Mouse (Mus musculus) intestine, postnatal 0 days (tissue): Measurements from ENCODE around the gene Dexi. TPM values are rescaled to one million over a fixed set of nuclear protein-coding genes. Genes with fewer than 3 reads are reported as not detected.

ENCODE experiments used
- ATAC-seq: fragments of 200-750 bp; cut with Nextera tagmentation; 2 replicates; pipeline ENCODE4 v1.8.0; 2017; ENCODE audit warnings: mild to moderate bottlenecking, moderate TSS enrichment, moderate library complexity
- H3K27ac ChIP-seq: fragments of 300-500 bp; sonication (generic); 2 replicates; pipeline ENCODE4 v1.5.1; 2014; ENCODE audit warnings: mild to moderate bottlenecking, low read depth, low read length, moderate library complexity
- H3K27me3 ChIP-seq: fragments of 300-500 bp; sonication (generic); replicated peaks from 2 replicates; pipeline ENCODE4 v1.6.1; 2014; ENCODE audit warnings: low read length, mixed read lengths; ENCODE audit not compliant: control insufficient read depth, insufficient read depth
- H3K36me3 ChIP-seq: fragments of 300-500 bp; sonication (generic); 2 replicates; pipeline ENCODE4 v1.6.1; 2014; ENCODE audit warnings: mild to moderate bottlenecking, moderate library complexity; ENCODE audit not compliant: control insufficient read depth, insufficient read depth
- H3K4me1 ChIP-seq: fragments of 300-500 bp; sonication (generic); replicated peaks from 2 replicates; pipeline ENCODE4 v1.6.1; 2014; ENCODE audit warnings: antibody characterized with exemption, low read length, mixed read lengths; ENCODE audit not compliant: control insufficient read depth, insufficient read depth
- H3K4me2 ChIP-seq: fragments of 300-500 bp; sonication (generic); replicated peaks from 2 replicates; pipeline ENCODE4 v1.6.1; 2014; ENCODE audit warnings: low read depth, mild to moderate bottlenecking, moderate library complexity
- H3K4me3 ChIP-seq: fragments of 300-500 bp; sonication (generic); 2 replicates; pipeline ENCODE4 v1.5.1; 2014; ENCODE audit warnings: low read depth, low read length
- H3K9ac ChIP-seq: fragments of 300-500 bp; sonication (generic); 2 replicates; pipeline ENCODE4 v1.6.1; 2014; ENCODE audit warnings: mild to moderate bottlenecking, low read depth, low read length
- H3K9me3 ChIP-seq: fragments of 300-500 bp; sonication (generic); 2 replicates; pipeline ENCODE4 v1.6.1; 2016; ENCODE audit warnings: mixed run types; ENCODE audit not compliant: control insufficient read depth
- CTCF ChIP-seq: sonication (generic); IDR thresholded peaks from 2 replicates; pipeline ENCODE4 v1.5.1; 2016; ENCODE audit warnings: low read depth, mild to moderate bottlenecking, control low read depth, antibody characterized with exemption, moderate library complexity
- WGBS: fragments of 180-500 bp; shearing (Covaris S2); extraction: QIAGEN DNeasy Blood & Tissue Kit; methylation state at CpG from one replicate; pipeline ENCODE4 v1.1.7; 2014; 5-methylcytosine and 5-hydroxymethylcytosine counted together
- polyA plus RNA-seq: library from polyadenylated mRNA; unstranded; fragments of >200 nt; fragmentation: Nextera tagmentation; extraction: Ambion mirVana; gene quantifications from 2 replicates; pipeline ENCODE4 v1.2.1, GENCODE M21; 2015

Gene Dexi
- 8.9 and 9.3 TPM in 2 replicates for polyA plus RNA-seq

- peak within 1 kb of the TSS; percentile 100 for H3K4me2 ChIP-seq
- H3K27ac ChIP-seq = no peak within 1 kb of the TSS
- under 1% methylated on average over 51 of the region's 61 CpGs for WGBS
- H3K27me3 ChIP-seq = no peaks in the 10 kb centered on the region
- H3K9me3 ChIP-seq = no peaks in the 10 kb centered on the region
- H3K4me1 ChIP-seq = peaks cover 18% of the 10 kb centered on the region; the same call in 1 of the 2 replicates
- H3K4me3 ChIP-seq = peak within 1 kb of the TSS; percentile 74
- ATAC-seq = peak; percentile 88
- TF ChIP-seq CTCF = peak; percentile 53
- H3K9ac ChIP-seq = peak within 1 kb of the TSS; percentile 71
- H3K36me3 ChIP-seq = no peaks in the 10 kb centered on the region
Observed at GRCm38 (mm10) chr16:10542698-10543365, at the start of gene Dexi. Dexi (minus strand) TSS chr16:10543054.

- H3K4me3 ChIP-seq = no peak overlapping the region
- H3K27ac ChIP-seq = no peak overlapping the region
- TF ChIP-seq CTCF = peak; percentile 60
- H3K9ac ChIP-seq = no peak overlapping the region
- no peaks in the 10 kb centered on the region for H3K27me3 ChIP-seq
- H3K36me3 ChIP-seq = peaks cover 37% of the 10 kb centered on the region
- H3K4me2 ChIP-seq = no peak overlapping the region
- WGBS = 84% methylated on average over 3 of the region's 3 CpGs
- no peaks in the 10 kb centered on the region for H3K9me3 ChIP-seq
- H3K4me1 ChIP-seq = no peaks in the 10 kb centered on the region
- no peak for ATAC-seq
Observed at GRCm38 (mm10) chr16:10586546-10586945, 43.7 kb upstream of the Dexi start.

- Histone ChIP-seq H3K9me3 (no peaks in the 10 kb centered on the region), H3K4me1 (no peaks in the 10 kb centered on the region), H3K4me2 (no peak overlapping the region), H3K4me3 (no peak overlapping the region), H3K36me3 (peaks cover 43% of the 10 kb centered on the region), H3K27ac (no peak overlapping the region), H3K9ac (no peak overlapping the region), H3K27me3 (no peaks in the 10 kb centered on the region)
- no peak for TF ChIP-seq CTCF
- no peak for ATAC-seq
- WGBS = 80% methylated on average over 1 of the region's 1 CpGs
Observed at GRCm38 (mm10) chr16:10585165-10585564, 42.3 kb upstream of the Dexi start.

GRCm38 (mm10) chr16:10581234-10581898 is 38.5 kb upstream of the Dexi start:
- TF ChIP-seq CTCF = no peak
- peaks cover 40% of the 10 kb centered on the region for H3K36me3 ChIP-seq
- 55% methylated on average over 2 of the region's 2 CpGs for WGBS
- H3K4me3 ChIP-seq = no peak overlapping the region
- H3K4me1 ChIP-seq = no peaks in the 10 kb centered on the region
- H3K27me3 ChIP-seq = no peaks in the 10 kb centered on the region
- no peak overlapping the region for H3K4me2 ChIP-seq
- 0 out of 2 replicates have a peak overlapping the region, but pooled peaks have one; percentile 22 for H3K27ac ChIP-seq
- H3K9ac ChIP-seq = no peak overlapping the region
- H3K9me3 ChIP-seq = no peaks in the 10 kb centered on the region
- ATAC-seq = peak; percentile 93

GRCm38 (mm10) chr16:10578376-10578775 is 35.5 kb upstream of the Dexi start:
- Histone ChIP-seq H3K27me3 (no peaks in the 10 kb centered on the region), H3K9me3 (no peaks in the 10 kb centered on the region), H3K9ac (no peak overlapping the region), H3K4me2 (no peak overlapping the region), H3K4me3 (no peak overlapping the region), H3K36me3 (peaks cover 40% of the 10 kb centered on the region), H3K27ac (no peak overlapping the region), H3K4me1 (no peaks in the 10 kb centered on the region)
- no peak for TF ChIP-seq CTCF
- WGBS = 66% methylated on average over 1 of the region's 1 CpGs
- ATAC-seq = no peak

GRCm38 (mm10) chr16:10577548-10577947 is 34.7 kb upstream of the Dexi start:
- TF ChIP-seq CTCF = no peak

More at GRCm38 (mm10) chr16:10577548-10577947, 34.7 kb upstream of the Dexi start:
- no peaks in the 10 kb centered on the region for H3K27me3 ChIP-seq
- ATAC-seq = no peak
- peaks cover 39% of the 10 kb centered on the region for H3K36me3 ChIP-seq
- no peaks in the 10 kb centered on the region for H3K4me1 ChIP-seq
- H3K4me2 ChIP-seq = no peak overlapping the region
- no peak overlapping the region for H3K9ac ChIP-seq
- H3K27ac ChIP-seq = no peak overlapping the region
- 69% methylated on average over 5 of the region's 5 CpGs for WGBS
- H3K9me3 ChIP-seq = no peaks in the 10 kb centered on the region
- H3K4me3 ChIP-seq = no peak overlapping the region
